Mouse (Mus musculus): ENCODE measurements at regions not wholly inside any gene's neighbourhood (a gene's known extent, or its start where the extent isn't known, plus 50 kb on each side); places are given as distances from the start of the nearest gene placed in this dataset.
A peak's percentile ranks its signal among the peaks of the same experiment; 100 is the strongest.

DNA sequence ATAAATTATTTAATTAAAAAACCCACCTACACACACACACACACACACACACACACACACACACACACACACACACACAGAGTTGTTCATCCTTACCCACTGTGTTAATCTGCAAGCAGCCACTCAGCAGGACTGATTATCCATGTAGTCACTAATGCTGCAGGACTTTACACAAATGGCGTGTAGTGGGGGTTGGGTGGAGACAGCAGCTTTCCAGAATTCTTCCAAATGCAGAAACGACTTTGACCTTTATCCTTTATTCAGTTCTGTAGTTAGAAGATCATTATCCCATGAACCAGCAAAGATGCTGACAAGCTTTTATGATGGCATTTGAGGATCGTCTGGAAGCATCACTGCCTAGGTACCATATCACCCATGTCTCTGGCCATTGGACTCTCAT is 52.0 kb upstream of the Peli2 start:
- peak in 1 of 2 experiments; percentile 18 for DNase-seq
